Mouse (Mus musculus): Measurements from ENCODE around the gene C330007P06Rik.

Gene C330007P06Rik

DNA sequence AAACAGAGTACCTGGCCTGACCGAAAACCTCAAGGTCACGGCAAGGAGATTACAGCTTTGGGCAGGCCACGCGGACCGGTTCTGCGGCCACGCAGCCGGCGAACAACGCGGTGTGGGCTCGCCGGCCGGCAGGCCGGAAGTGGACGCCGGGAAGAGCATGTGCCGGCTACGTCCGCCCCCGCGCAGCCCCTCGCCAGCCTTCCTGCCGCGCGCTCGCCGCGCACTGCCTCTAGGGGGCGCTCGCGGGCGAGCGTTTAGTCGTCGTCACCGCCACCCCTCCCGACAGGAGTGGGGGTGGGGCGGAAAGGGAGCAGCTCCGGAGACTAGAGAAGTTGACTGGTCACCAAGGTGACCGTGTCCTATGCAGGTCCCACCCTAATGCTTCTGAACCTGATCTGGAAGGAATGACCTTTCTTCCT lies 77.7 kb downstream of the C330007P06Rik start:
- peak; percentile 79 to 89 for DNase-seq

GRCm38 (mm10) chrX:36795424-36796162 lies 78.3 kb downstream of the C330007P06Rik start, which contains the start of gene Slc25a5:
Gene Slc25a5, plus strand, starts transcription at chrX:36795651.
- peak; percentile 87 to 96 for DNase-seq

GRCm38 (mm10) chrX:36794571-36794970 lies 79.3 kb downstream of the C330007P06Rik start:
- peak in 1 of 2 experiments; percentile 43 for DNase-seq

- DNase-seq, result no peak
Observed at GRCm38 (mm10) chrX:36789360-36789759, 84.6 kb downstream of the C330007P06Rik start.

DNA sequence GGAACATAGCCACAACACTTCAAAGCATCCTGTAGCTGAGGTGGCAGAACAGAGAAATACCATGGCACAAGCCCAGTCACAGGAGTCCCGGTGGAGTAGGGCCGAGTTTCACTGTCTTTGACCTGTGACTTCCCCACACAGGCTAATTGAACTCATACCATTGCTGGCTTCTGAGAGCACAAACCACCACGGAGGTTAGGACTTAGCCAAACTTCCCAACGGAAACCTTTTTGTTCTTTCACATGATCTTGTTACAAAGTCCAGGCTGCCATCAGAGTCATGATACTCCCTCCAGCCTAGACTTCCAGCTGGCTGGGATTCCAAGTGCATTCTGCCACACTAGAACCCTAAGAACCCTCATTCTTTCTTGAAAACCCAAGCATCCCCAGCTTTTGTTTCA lies 96.2 kb downstream of the C330007P06Rik start:
- peak; percentile 10 to 45 for DNase-seq

- no peak for DNase-seq
Observed at GRCm38 (mm10) chrX:36775520-36775919, 98.4 kb downstream of the C330007P06Rik start.

Measured in kidney, postnatal 25 days (tissue).